ENCODE assay signal across 21 mouse cellular contexts in the genomic region with DNA sequence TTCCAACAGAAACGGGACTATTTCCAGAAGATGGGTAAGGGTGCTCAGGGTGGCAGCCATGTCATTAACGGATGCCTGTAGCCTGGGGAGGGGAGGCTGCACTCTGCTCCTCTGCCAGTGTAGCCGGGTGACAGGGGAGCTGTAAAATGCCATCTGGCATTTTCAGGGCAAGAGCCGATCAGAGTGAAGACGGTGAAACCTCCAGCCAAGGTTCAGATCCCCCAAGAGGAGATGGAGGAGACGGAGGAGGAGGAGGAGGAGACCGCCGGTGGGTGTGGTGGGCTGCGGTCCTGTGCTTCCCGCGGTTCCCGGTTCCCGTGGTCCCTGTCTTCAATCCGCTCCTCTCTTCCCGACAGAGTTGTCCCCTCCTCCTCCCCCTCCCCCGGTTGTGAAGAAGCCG. TPM values are rescaled to one million over a fixed set of nuclear protein-coding genes. Genes with fewer than 3 reads are reported as not detected.
A peak's percentile ranks its signal among the peaks of the same experiment; 100 is the strongest.
DNase-seq lines count a peak whose midpoint lies in the region; ATAC-seq and TF ChIP-seq lines count a peak whose summit lies in the region.
"Had no signal": no experiment of that assay in that cellular context is flagged by ENCODE, and none has a peak within 500 bp of the region (broad histone marks: within the 10 kb centered on the region; RNA-seq: fewer than 3 reads in every experiment).

No protein-coding gene starts in this region.

- no peak overlapping the region for H3K27ac ChIP-seq in kidney, embryonic 16.5 days (ENCODE audit: low read length)
- no peak overlapping the region for H3K27ac ChIP-seq in ES-Bruce4 (ENCODE audit: insufficient read depth, low read length)
- no peak overlapping the region for H3K27ac ChIP-seq in limb, embryonic 14.5 days (replicated peaks; ENCODE audit: low read depth, low read length)
- H3K27ac ChIP-seq: embryonic facial prominence, embryonic 12.5 days; forebrain, embryonic 15.5 days; heart, embryonic 15.5 days; midbrain, embryonic 13.5 days had no signal

- no peaks in the 10 kb centered on the region for H3K9me3 ChIP-seq in kidney, embryonic 16.5 days (ENCODE audit: low read length)
- no peaks in the 10 kb centered on the region for H3K9me3 ChIP-seq in E14TG2a.4 (ENCODE audit: low read length)
- no peaks in the 10 kb centered on the region for H3K9me3 ChIP-seq in ES-Bruce4 (replicated peaks; ENCODE audit: control insufficient read depth, insufficient read depth, low read length, poor library complexity, severe bottlenecking)
- no peaks in the 10 kb centered on the region for H3K9me3 ChIP-seq in limb, embryonic 14.5 days (ENCODE audit: control insufficient read depth, low read length)
- H3K9me3 ChIP-seq: embryonic facial prominence, embryonic 12.5 days; forebrain, embryonic 15.5 days; G1E; heart, embryonic 15.5 days; midbrain, embryonic 13.5 days had no signal

- TF ChIP-seq CTCF in E14TG2a.4 (conservative IDR thresholded peaks at IDR 0.05; ENCODE audit: low read length) (no peak), ES-Bruce4 (IDR thresholded peaks at IDR 0.05; ENCODE audit: low read depth, low read length) (no peak)

- DNase-seq in kidney, postnatal 25 days: no peak
- DNase-seq in limb, embryonic 14.5 days (ENCODE audit: low spot score): no peak
- DNase-seq in thymus, postnatal 0 days (ENCODE audit: low spot score): no peak
- DNase-seq in adrenal gland, postnatal 10 days: no peak
- DNase-seq: cerebellum, adult 8-10 months; gastrocnemius, postnatal 14 days; heart, adult 18-20 months; kidney, postnatal 14 days; lung, postnatal 10 days; thymus, postnatal 14 days had no signal

- H3K4me1 ChIP-seq in kidney, embryonic 16.5 days (ENCODE audit: insufficient read depth, low read length): no peaks in the 10 kb centered on the region
- peaks cover 59% of the 10 kb centered on the region for H3K4me1 ChIP-seq in E14TG2a.4 (replicated peaks; ENCODE audit: low read depth, low read length)
- no peaks in the 10 kb centered on the region for H3K4me1 ChIP-seq in ES-Bruce4 (ENCODE audit: control insufficient read depth, insufficient read depth, low read length)
- H3K4me1 ChIP-seq in limb, embryonic 14.5 days (ENCODE audit: control insufficient read depth, insufficient read depth, low read length): no peaks in the 10 kb centered on the region
- H3K4me1 ChIP-seq: embryonic facial prominence, embryonic 12.5 days; forebrain, embryonic 15.5 days; midbrain, embryonic 13.5 days had no signal

- H3K27me3 ChIP-seq in kidney, embryonic 16.5 days (ENCODE audit: insufficient read depth, low read length): peaks cover 11% of the 10 kb centered on the region; the same call in 1 of the 2 replicates
- H3K27me3 ChIP-seq in E14TG2a.4 (ENCODE audit: insufficient read depth, low read length) (peaks cover 24% of the 10 kb centered on the region), ES-Bruce4 (ENCODE audit: control insufficient read depth, insufficient read depth, low read length, poor library complexity, severe bottlenecking) (no peaks in the 10 kb centered on the region)
- H3K27me3 ChIP-seq in limb, embryonic 14.5 days (ENCODE audit: control insufficient read depth, insufficient read depth, low read length): 0 out of 2 replicates have a peak, but pooled peaks cover 12% of the 10 kb centered on the region
- H3K27me3 ChIP-seq: forebrain, embryonic 15.5 days had no signal

- peak overlapping the region; percentile 21; the same call in 1 of the 2 replicates for H3K4me2 ChIP-seq in kidney, embryonic 16.5 days (replicated peaks; ENCODE audit: low read depth, low read length)
- H3K4me2 ChIP-seq in limb, embryonic 14.5 days (replicated peaks; ENCODE audit: low read depth, low read length, severe bottlenecking): no peak overlapping the region
- H3K4me2 ChIP-seq: embryonic facial prominence, embryonic 12.5 days; forebrain, embryonic 15.5 days; heart, embryonic 15.5 days; midbrain, embryonic 13.5 days had no signal

- TF ChIP-seq EP300 in ES-Bruce4 (IDR thresholded peaks at IDR 0.05; ENCODE audit: insufficient read depth, low read depth, low read length): no peak

- H3K36me3 ChIP-seq in kidney, embryonic 16.5 days (ENCODE audit: insufficient read depth, low read length): no peaks in the 10 kb centered on the region
- no peaks in the 10 kb centered on the region for H3K36me3 ChIP-seq in E14TG2a.4 (ENCODE audit: insufficient read depth, low read length)
- H3K36me3 ChIP-seq in ES-Bruce4 (ENCODE audit: control insufficient read depth, insufficient read depth, low read length, poor library complexity, severe bottlenecking): no peaks in the 10 kb centered on the region
- no peaks in the 10 kb centered on the region for H3K36me3 ChIP-seq in limb, embryonic 14.5 days (ENCODE audit: control insufficient read depth, insufficient read depth, low read length)
- H3K36me3 ChIP-seq: embryonic facial prominence, embryonic 12.5 days; forebrain, embryonic 15.5 days; G1E; heart, embryonic 15.5 days; midbrain, embryonic 13.5 days had no signal

- ATAC-seq in kidney, embryonic 16.5 days (ENCODE audit: low FRiP score, low TSS enrichment): no peak
- ATAC-seq in limb, embryonic 14.5 days (ENCODE audit: low FRiP score, low read depth): no peak
- ATAC-seq: forebrain, embryonic 15.5 days; midbrain, embryonic 13.5 days had no signal

- no peak for TF ChIP-seq POLR2A in ES-Bruce4 (IDR thresholded peaks at IDR 0.05; ENCODE audit: insufficient read depth, low read length)
- no peak for TF ChIP-seq POLR2A in limb, embryonic 14.5 days (IDR thresholded peaks at IDR 0.05; ENCODE audit: borderline replicate concordance, extremely low read depth, insufficient read depth, insufficient read length)

- WGBS in kidney, embryonic 16.5 days: 12% methylated on average over 16 of the region's 17 CpGs
- 16% methylated on average over 16 of the region's 17 CpGs for WGBS in limb, embryonic 14.5 days

- no peak overlapping the region for H3K4me3 ChIP-seq in kidney, embryonic 16.5 days (ENCODE audit: low read length)
- peak overlapping the region; percentile 70 for H3K4me3 ChIP-seq in E14TG2a.4 (replicated peaks; ENCODE audit: low read length)
- peak overlapping the region; percentile 51 for H3K4me3 ChIP-seq in ES-Bruce4 (ENCODE audit: low read depth, low read length)
- H3K4me3 ChIP-seq in limb, embryonic 14.5 days (replicated peaks; ENCODE audit: low read length): no peak overlapping the region
- H3K4me3 ChIP-seq: embryonic facial prominence, embryonic 12.5 days; forebrain, embryonic 15.5 days; heart, embryonic 15.5 days; midbrain, embryonic 13.5 days had no signal

- no peak overlapping the region for H3K9ac ChIP-seq in kidney, embryonic 16.5 days (replicated peaks; ENCODE audit: low read length)
- peak overlapping the region; percentile 66 for H3K9ac ChIP-seq in ES-Bruce4 (ENCODE audit: low read depth, poor library complexity, severe bottlenecking)
- H3K9ac ChIP-seq in limb, embryonic 14.5 days (ENCODE audit: low read depth, low read length, severe bottlenecking): peak overlapping the region; percentile 7; the same call in 1 of the 2 replicates
- H3K9ac ChIP-seq: embryonic facial prominence, embryonic 12.5 days; forebrain, embryonic 15.5 days; heart, embryonic 15.5 days; midbrain, embryonic 13.5 days had no signal

RNA-seq across cellular contexts. Expression of a gene that starts 16.5 kb away (rescaled TPM):
- 4.7 and 5.0 TPM in 2 replicates for polyA plus RNA-seq in kidney, embryonic 16.5 days (2015; fragmentation: Nextera tagmentation; extraction: Ambion mirVana)
- not detected in 2 replicates for polyA plus RNA-seq in ES-Bruce4 (2011; ENCODE audit: insufficient read depth, insufficient read length, low read depth, missing spikeins)
- polyA plus RNA-seq in limb, embryonic 14.5 days (2012; rRNA removed): 9.8 and 10.5 TPM in 2 replicates
- polyA plus RNA-seq in limb, embryonic 14.5 days (2014; fragmentation: Nextera tagmentation; extraction: Ambion mirVana): 16.0 and 17.5 TPM in 2 replicates
- 35.4 and 39.8 TPM in 2 replicates for polyA plus RNA-seq in thymus, postnatal 0 days (2015; fragmentation: Nextera tagmentation; extraction: Ambion mirVana)
- 1 to 10 TPM; 1.5 to 2.6 TPM for total RNA-seq in adrenal gland, postnatal 10 days (2021)

RNA-seq across cellular contexts. Expression of a gene that starts 25.0 kb away (rescaled TPM):
- 12.6 and 14.2 TPM in 2 replicates for polyA plus RNA-seq in kidney, embryonic 16.5 days (2015; fragmentation: Nextera tagmentation; extraction: Ambion mirVana)
- 1.6 and 4.2 TPM in 2 replicates for polyA plus RNA-seq in ES-Bruce4 (2011; ENCODE audit: insufficient read depth, insufficient read length, low read depth, missing spikeins)
- polyA plus RNA-seq in limb, embryonic 14.5 days (2012; rRNA removed): 0.55 and 1.3 TPM in 2 replicates
- polyA plus RNA-seq in limb, embryonic 14.5 days (2014; fragmentation: Nextera tagmentation; extraction: Ambion mirVana): 0.54 and 0.56 TPM in 2 replicates
- 1.4 and 1.5 TPM in 2 replicates for polyA plus RNA-seq in thymus, postnatal 0 days (2015; fragmentation: Nextera tagmentation; extraction: Ambion mirVana)
- total RNA-seq in adrenal gland, postnatal 10 days (2021): 1 to 10 TPM in 1 of 2 experiments, under 1 TPM in 1; 0.91 to 1.2 TPM
- total RNA-seq: heart, adult 18-20 months; neutrophil, adult 5-6 weeks had no signal

RNA-seq across cellular contexts. Expression of a gene that starts 28.6 kb away (rescaled TPM):
- 11.8 and 12.8 TPM in 2 replicates for polyA plus RNA-seq in kidney, embryonic 16.5 days (2015; fragmentation: Nextera tagmentation; extraction: Ambion mirVana)
- polyA plus RNA-seq in ES-Bruce4 (2011; ENCODE audit: insufficient read depth, insufficient read length, low read depth, missing spikeins): not detected in 2 replicates
- 0.52 and 0.77 TPM in 2 replicates for polyA plus RNA-seq in limb, embryonic 14.5 days (2012; rRNA removed)
- polyA plus RNA-seq in limb, embryonic 14.5 days (2014; fragmentation: Nextera tagmentation; extraction: Ambion mirVana): 0.83 and 0.89 TPM in 2 replicates
- 3.8 and 4.8 TPM in 2 replicates for polyA plus RNA-seq in thymus, postnatal 0 days (2015; fragmentation: Nextera tagmentation; extraction: Ambion mirVana)
- under 1 TPM in 1 of 2 experiments, not detected in 1; 0.30 TPM for total RNA-seq in adrenal gland, postnatal 10 days (2021)
- total RNA-seq: gastrocnemius, postnatal 14 days; heart, adult 18-20 months; left cerebral cortex, adult 18-20 months; neutrophil, adult 5-6 weeks had no signal
- polyA plus RNA-seq: cortical plate, adult 2 months; G1E had no signal

RNA-seq across cellular contexts. Expression of a gene that starts 49.8 kb away (rescaled TPM):
- 35.9 and 38.9 TPM in 2 replicates for polyA plus RNA-seq in kidney, embryonic 16.5 days (2015; fragmentation: Nextera tagmentation; extraction: Ambion mirVana)
- 51.1 and 55.9 TPM in 2 replicates for polyA plus RNA-seq in ES-Bruce4 (2011; ENCODE audit: insufficient read depth, insufficient read length, low read depth, missing spikeins)
- polyA plus RNA-seq in limb, embryonic 14.5 days (2012; rRNA removed): 35.6 and 52.6 TPM in 2 replicates
- 36.6 and 36.9 TPM in 2 replicates for polyA plus RNA-seq in limb, embryonic 14.5 days (2014; fragmentation: Nextera tagmentation; extraction: Ambion mirVana)
- polyA plus RNA-seq in thymus, postnatal 0 days (2015; fragmentation: Nextera tagmentation; extraction: Ambion mirVana): 47.2 and 48.8 TPM in 2 replicates
- 10 to 100 TPM; 38.0 to 38.1 TPM for total RNA-seq in adrenal gland, postnatal 10 days (2021)

RNA-seq across cellular contexts. Expression of a gene that starts 50.0 kb away (rescaled TPM):
- polyA plus RNA-seq in kidney, embryonic 16.5 days (2015; fragmentation: Nextera tagmentation; extraction: Ambion mirVana): 25.3 and 26.9 TPM in 2 replicates
- 20.0 and 22.6 TPM in 2 replicates for polyA plus RNA-seq in ES-Bruce4 (2011; ENCODE audit: insufficient read depth, insufficient read length, low read depth, missing spikeins)
- polyA plus RNA-seq in limb, embryonic 14.5 days (2012; rRNA removed): 27.9 and 28.0 TPM in 2 replicates
- 16.1 and 18.3 TPM in 2 replicates for polyA plus RNA-seq in limb, embryonic 14.5 days (2014; fragmentation: Nextera tagmentation; extraction: Ambion mirVana)
- polyA plus RNA-seq in thymus, postnatal 0 days (2015; fragmentation: Nextera tagmentation; extraction: Ambion mirVana): 16.8 and 18.9 TPM in 2 replicates
- 10 to 100 TPM; 17.8 to 24.5 TPM for total RNA-seq in adrenal gland, postnatal 10 days (2021)

Comparison
In these comparisons a context has a peak if more than half of its experiments do, and no peak if none do; other contexts are left out.
1. H3K4me3 ChIP-seq: peak in E14TG2a.4 (single experiment) and ES-Bruce4 (single experiment); none in kidney, embryonic 16.5 days (single experiment) and limb, embryonic 14.5 days (single experiment).